9 mouse cellular contexts compared by ENCODE assay signal in the genomic region with DNA sequence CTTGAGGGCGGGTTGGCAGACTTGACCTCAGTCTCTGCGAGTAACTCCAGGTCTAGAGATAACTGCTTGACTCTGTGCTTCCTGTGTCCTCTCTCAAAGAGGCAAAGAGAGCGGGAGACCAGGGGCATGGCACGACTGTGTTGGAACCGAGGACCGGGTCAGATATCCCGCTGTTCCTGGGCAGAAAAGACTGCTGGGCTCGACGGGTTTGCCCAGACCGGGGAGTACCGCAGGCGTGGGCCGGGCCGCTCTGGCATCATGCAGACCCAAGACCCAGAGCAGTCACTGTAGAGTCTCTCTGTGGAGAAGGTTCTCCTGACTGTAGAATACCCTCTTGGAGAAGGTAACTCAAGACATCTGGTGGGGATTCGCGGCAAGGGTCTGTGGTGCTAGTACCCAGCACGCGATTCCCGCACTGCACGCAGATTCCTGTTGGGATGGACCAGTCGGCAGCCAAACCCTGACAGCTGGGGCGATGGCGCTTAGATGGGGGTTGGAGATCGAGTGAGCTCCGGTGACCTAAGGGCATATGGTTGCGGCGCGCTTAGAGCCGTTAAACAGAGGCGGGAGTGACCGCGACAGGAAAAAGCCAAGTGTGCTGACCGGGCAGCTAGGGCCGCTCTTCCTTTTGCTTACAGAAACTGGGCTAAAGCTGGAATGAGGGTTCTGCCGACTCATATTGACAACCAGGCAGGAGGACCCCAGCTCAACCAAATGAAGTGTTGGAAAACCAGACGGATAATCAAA. TPM values are rescaled to one million over a fixed set of nuclear protein-coding genes. Genes with fewer than 3 reads are reported as not detected.
DNase-seq lines count a peak whose midpoint lies in the region; ATAC-seq lines count a peak whose summit lies in the region.
"Had no signal": no experiment of that assay in that cellular context is flagged by ENCODE, and none has a peak within 500 bp of the region (broad histone marks: within the 10 kb centered on the region; RNA-seq: fewer than 3 reads in every experiment).

No protein-coding gene starts in this region.

- H3K9me3 ChIP-seq in liver, embryonic 11.5 days (ENCODE audit: control insufficient read depth, low read length) = no peaks in the 10 kb centered on the region
- no peaks in the 10 kb centered on the region for H3K9me3 ChIP-seq in liver, embryonic 12.5 days (replicated peaks)
- no peaks in the 10 kb centered on the region for H3K9me3 ChIP-seq in hindbrain, embryonic 15.5 days
- no peaks in the 10 kb centered on the region for H3K9me3 ChIP-seq in neural tube, embryonic 11.5 days (ENCODE audit: control insufficient read depth, low read length)

- H3K4me1 ChIP-seq in liver, embryonic 11.5 days (replicated peaks; ENCODE audit: control insufficient read depth, insufficient read depth, low read length) = no peaks in the 10 kb centered on the region
- H3K4me1 ChIP-seq in liver, embryonic 12.5 days = peaks cover 6% of the 10 kb centered on the region; the same call in 1 of the 2 replicates
- peaks cover 38% of the 10 kb centered on the region for H3K4me1 ChIP-seq in hindbrain, embryonic 15.5 days (replicated peaks)
- H3K4me1 ChIP-seq in neural tube, embryonic 11.5 days (ENCODE audit: control insufficient read depth, insufficient read depth, low read length) = peaks cover 15% of the 10 kb centered on the region

- H3K9ac ChIP-seq in liver, embryonic 11.5 days (ENCODE audit: low read depth, low read length) = no peak overlapping the region
- H3K9ac ChIP-seq in liver, embryonic 12.5 days = no peak overlapping the region
- no peak overlapping the region for H3K9ac ChIP-seq in hindbrain, embryonic 15.5 days
- no peak overlapping the region for H3K9ac ChIP-seq in neural tube, embryonic 11.5 days (ENCODE audit: low read length)

- no peak overlapping the region for H3K27ac ChIP-seq in liver, embryonic 11.5 days (ENCODE audit: low read depth, low read length)
- no peak overlapping the region for H3K27ac ChIP-seq in liver, embryonic 12.5 days
- no peak overlapping the region for H3K27ac ChIP-seq in hindbrain, embryonic 15.5 days (replicated peaks)
- H3K27ac ChIP-seq in neural tube, embryonic 11.5 days (ENCODE audit: low read depth, low read length) = no peak overlapping the region

- DNase-seq in cerebellum, postnatal 14 days = peak; percentile 17 to 25
- DNase-seq in cerebellum, adult 8-10 months = no peak
- peak; percentile 49 for DNase-seq in liver, embryonic 11.5 days (ENCODE audit: low spot score)
- peak; percentile 56 for DNase-seq in neural tube, embryonic 11.5 days (ENCODE audit: low spot score)
- no peak for DNase-seq in ovary, adult 18-20 months (ENCODE audit: low spot score)
- DNase-seq in thymus, adult 18-20 months = no peak
- DNase-seq: right cerebral cortex, postnatal 4 days had no signal

- H3K4me3 ChIP-seq in liver, embryonic 11.5 days (ENCODE audit: low read depth, low read length) = no peak overlapping the region
- H3K4me3 ChIP-seq in liver, embryonic 12.5 days = no peak overlapping the region
- no peak overlapping the region for H3K4me3 ChIP-seq in hindbrain, embryonic 15.5 days
- no peak overlapping the region for H3K4me3 ChIP-seq in neural tube, embryonic 11.5 days (ENCODE audit: low read depth, low read length)

- no peaks in the 10 kb centered on the region for H3K36me3 ChIP-seq in liver, embryonic 11.5 days (ENCODE audit: control insufficient read depth, insufficient read depth, low read length)
- H3K36me3 ChIP-seq in liver, embryonic 12.5 days = no peaks in the 10 kb centered on the region
- H3K36me3 ChIP-seq in hindbrain, embryonic 15.5 days = no peaks in the 10 kb centered on the region
- H3K36me3 ChIP-seq in neural tube, embryonic 11.5 days (ENCODE audit: control insufficient read depth, insufficient read depth, low read length) = no peaks in the 10 kb centered on the region

- no peak overlapping the region for H3K4me2 ChIP-seq in liver, embryonic 11.5 days
- H3K4me2 ChIP-seq in liver, embryonic 12.5 days = no peak overlapping the region
- peak overlapping the region; percentile 20; the same call in 1 of the 2 replicates for H3K4me2 ChIP-seq in hindbrain, embryonic 15.5 days
- H3K4me2 ChIP-seq in neural tube, embryonic 11.5 days (ENCODE audit: low read depth) = peak overlapping the region; percentile 16; the same call in 1 of the 2 replicates

- 2% methylated on average over 36 of the region's 36 CpGs for WGBS in liver, embryonic 11.5 days
- WGBS in liver, embryonic 12.5 days (ENCODE audit: insufficient replicate concordance) = 1% methylated on average over 36 of the region's 36 CpGs
- WGBS in hindbrain, embryonic 15.5 days = 1% methylated on average over 36 of the region's 36 CpGs
- under 1% methylated on average over 36 of the region's 36 CpGs for WGBS in neural tube, embryonic 11.5 days

- peaks cover 100% of the 10 kb centered on the region for H3K27me3 ChIP-seq in liver, embryonic 11.5 days (replicated peaks; ENCODE audit: control insufficient read depth, insufficient read depth, low read length)
- H3K27me3 ChIP-seq in liver, embryonic 12.5 days (replicated peaks) = peaks cover 100% of the 10 kb centered on the region
- H3K27me3 ChIP-seq in hindbrain, embryonic 15.5 days = peaks cover 81% of the 10 kb centered on the region
- H3K27me3 ChIP-seq in neural tube, embryonic 11.5 days (ENCODE audit: control insufficient read depth, insufficient read depth, low read length) = peaks cover 99% of the 10 kb centered on the region

- no peak for ATAC-seq in liver, embryonic 11.5 days (replicated peaks; ENCODE audit: low FRiP score)
- ATAC-seq in liver, embryonic 12.5 days = no peak
- ATAC-seq in hindbrain, embryonic 15.5 days (ENCODE audit: low FRiP score, low read depth) = no peak
- ATAC-seq in neural tube, embryonic 11.5 days (ENCODE audit: insufficient read depth, low FRiP score, low TSS enrichment) = no peak

RNA-seq across cellular contexts. Expression of a gene that starts 3.7 kb away (rescaled TPM):
- not detected in 2 replicates for polyA plus RNA-seq in liver, embryonic 11.5 days (2014; fragmentation: Nextera tagmentation; extraction: Ambion mirVana)
- polyA plus RNA-seq in liver, embryonic 12.5 days (2016; fragmentation: Nextera tagmentation; extraction: Ambion mirVana) = not detected in 2 replicates
- polyA plus RNA-seq in hindbrain, embryonic 15.5 days (2015; fragmentation: Nextera tagmentation; extraction: Ambion mirVana) = 8.3 and 8.6 TPM in 2 replicates
- polyA plus RNA-seq in neural tube, embryonic 11.5 days (2014; fragmentation: Nextera tagmentation; extraction: Ambion mirVana) = 0.38 and 0.77 TPM in 2 replicates

RNA-seq across cellular contexts. Expression of a gene that starts 45.5 kb away (rescaled TPM):
- not detected in 2 replicates for polyA plus RNA-seq in liver, embryonic 11.5 days (2014; fragmentation: Nextera tagmentation; extraction: Ambion mirVana)
- polyA plus RNA-seq in liver, embryonic 12.5 days (2016; fragmentation: Nextera tagmentation; extraction: Ambion mirVana) = not detected in 2 replicates
- polyA plus RNA-seq in hindbrain, embryonic 15.5 days (2015; fragmentation: Nextera tagmentation; extraction: Ambion mirVana) = 0.27 and 0.42 TPM in 2 replicates
- not detected in 2 replicates for polyA plus RNA-seq in neural tube, embryonic 11.5 days (2014; fragmentation: Nextera tagmentation; extraction: Ambion mirVana)

RNA-seq across cellular contexts. Expression of a gene that starts 51.8 kb away (rescaled TPM):
- polyA plus RNA-seq in liver, embryonic 11.5 days (2014; fragmentation: Nextera tagmentation; extraction: Ambion mirVana) = not detected in 2 replicates
- polyA plus RNA-seq in liver, embryonic 12.5 days (2016; fragmentation: Nextera tagmentation; extraction: Ambion mirVana) = not detected in 2 replicates
- polyA plus RNA-seq in hindbrain, embryonic 15.5 days (2015; fragmentation: Nextera tagmentation; extraction: Ambion mirVana) = 0.14 TPM in 1 of 2 replicates, not detected in the other
- polyA plus RNA-seq in neural tube, embryonic 11.5 days (2014; fragmentation: Nextera tagmentation; extraction: Ambion mirVana) = not detected in 2 replicates

Comparison
In these comparisons a context has a peak if more than half of its experiments do, and no peak if none do; other contexts are left out.
1. DNase-seq: peak in cerebellum, postnatal 14 days (2 of 2), liver, embryonic 11.5 days (single experiment) and neural tube, embryonic 11.5 days (single experiment); none in cerebellum, adult 8-10 months (single experiment), ovary, adult 18-20 months (single experiment) and thymus, adult 18-20 months (0 of 2).
2. H3K4me2 ChIP-seq: peak in hindbrain, embryonic 15.5 days (single experiment) and neural tube, embryonic 11.5 days (single experiment); none in liver, embryonic 11.5 days (single experiment) and liver, embryonic 12.5 days (single experiment).